Mouse (Mus musculus): ENCODE measurements around the gene Cd82.

The Cd82 gene

GRCm38 (mm10) chr2:93416874-93417709 is 45.8 kb downstream of the Cd82 start:
- DNase-seq (ENCODE audit: low read depth in 1 of 2, low spot score in 2 of 2): no peak

GRCm38 (mm10) chr2:93415281-93415680 is 47.7 kb downstream of the Cd82 start:
- no peak for DNase-seq (ENCODE audit: low read depth in 1 of 2, low spot score in 2 of 2)

GRCm38 (mm10) chr2:93414163-93414562 is 48.8 kb downstream of the Cd82 start:
- DNase-seq (ENCODE audit: low read depth in 1 of 2, low spot score in 2 of 2): no peak

GRCm38 (mm10) chr2:93413367-93414014 is 49.4 kb downstream of the Cd82 start:
- peak in 1 of 2 experiments; percentile 46 for DNase-seq (ENCODE audit: low read depth in 1 of 2, low spot score in 2 of 2)

- DNase-seq (ENCODE audit: low read depth in 1 of 2, low spot score in 2 of 2): no peak
Measured at GRCm38 (mm10) chr2:93412101-93412500, 50.8 kb downstream of the Cd82 start.

GRCm38 (mm10) chr2:93410899-93411570 is 51.9 kb downstream of the Cd82 start:
- DNase-seq (ENCODE audit: low read depth in 1 of 2, low spot score in 2 of 2): no peak

- no peak for DNase-seq (ENCODE audit: low read depth in 1 of 2, low spot score in 2 of 2)
Measured at GRCm38 (mm10) chr2:93405017-93405425, 57.9 kb downstream of the Cd82 start.

- DNase-seq (ENCODE audit: low read depth in 1 of 2, low spot score in 2 of 2): no peak
Measured at GRCm38 (mm10) chr2:93404169-93404568, 58.8 kb downstream of the Cd82 start.

GRCm38 (mm10) chr2:93403267-93403666 is 59.7 kb downstream of the Cd82 start:
- no peak for DNase-seq (ENCODE audit: low read depth in 1 of 2, low spot score in 2 of 2)

- no peak for DNase-seq (ENCODE audit: low read depth in 1 of 2, low spot score in 2 of 2)
Measured at GRCm38 (mm10) chr2:93391198-93391597, 71.7 kb downstream of the Cd82 start.

GRCm38 (mm10) chr2:93390170-93390926 is 72.6 kb downstream of the Cd82 start:
- DNase-seq (ENCODE audit: low read depth in 1 of 2, low spot score in 2 of 2): no peak

GRCm38 (mm10) chr2:93386958-93387357 is 76.0 kb downstream of the Cd82 start:
- DNase-seq (ENCODE audit: low read depth in 1 of 2, low spot score in 2 of 2): no peak

GRCm38 (mm10) chr2:93383831-93384230 is 79.1 kb downstream of the Cd82 start:
- no peak for DNase-seq (ENCODE audit: low read depth in 1 of 2, low spot score in 2 of 2)

GRCm38 (mm10) chr2:93380680-93381089 is 82.3 kb downstream of the Cd82 start:
- DNase-seq (ENCODE audit: low read depth in 1 of 2, low spot score in 2 of 2): no peak

GRCm38 (mm10) chr2:93377797-93378196 is 85.1 kb downstream of the Cd82 start:
- DNase-seq (ENCODE audit: low read depth in 1 of 2, low spot score in 2 of 2): no peak

- DNase-seq (ENCODE audit: low read depth in 1 of 2, low spot score in 2 of 2): no peak
Measured at GRCm38 (mm10) chr2:93377157-93377556, 85.8 kb downstream of the Cd82 start.

- no peak for DNase-seq (ENCODE audit: low read depth in 1 of 2, low spot score in 2 of 2)
Measured at GRCm38 (mm10) chr2:93372872-93373271, 90.1 kb downstream of the Cd82 start.

GRCm38 (mm10) chr2:93372097-93372571 is 90.8 kb downstream of the Cd82 start:
- DNase-seq (ENCODE audit: low read depth in 1 of 2, low spot score in 2 of 2): no peak

Data from monocyte, adult 2 months (primary cell).